Mouse (Mus musculus) C2C12 (cell line): Measurements from ENCODE around the gene Ap5s1. TPM values are rescaled to one million over a fixed set of nuclear protein-coding genes. Genes with fewer than 3 reads are reported as not detected.

Experiments used
- H3K27me3 ChIP-seq: one replicate; pipeline ENCODE4 v1.6.1; 2011; ENCODE audit not compliant: control insufficient read depth, insufficient read depth, insufficient read length
- H3K36me3 ChIP-seq: one replicate; pipeline ENCODE4 v1.6.1; 2011; ENCODE audit not compliant: control insufficient read depth, insufficient read depth
- H3K4me3 ChIP-seq: one replicate; pipeline ENCODE4 v1.5.1; 2011; ENCODE audit warnings: mild to moderate bottlenecking, control low read depth; ENCODE audit not compliant: poor library complexity, insufficient read depth, severe bottlenecking
- H3K79me2 ChIP-seq: one replicate; pipeline ENCODE4 v1.6.1; 2011; ENCODE audit not compliant: control insufficient read depth, insufficient read depth
- H3K79me3 ChIP-seq: one replicate; pipeline ENCODE4 v1.6.1; 2011; ENCODE audit warnings: low read depth, control low read depth
- H3ac ChIP-seq: one replicate; pipeline ENCODE3; 2011; ENCODE audit warnings: low read depth; ENCODE audit not compliant: control insufficient read depth, insufficient read length
- CEBPB ChIP-seq: IDR thresholded peaks from one replicate; pipeline ENCODE4 v1.6.1; 2011; ENCODE audit warnings: low read depth, mild to moderate bottlenecking, control low read depth, moderate library complexity
- CTCF ChIP-seq: IDR thresholded peaks from one replicate; pipeline ENCODE4 v1.5.1; 2011; ENCODE audit not compliant: control insufficient read depth, insufficient read depth, insufficient read length
- FOSL1 ChIP-seq: IDR thresholded peaks from one replicate; pipeline ENCODE4 v1.8.0; 2011; ENCODE audit warnings: mild to moderate bottlenecking, low read length; ENCODE audit not compliant: poor library complexity, insufficient read depth, severe bottlenecking
- MAX ChIP-seq: IDR thresholded peaks from one replicate; pipeline ENCODE4 v1.6.1; 2011; ENCODE audit warnings: mild to moderate bottlenecking, control low read depth
- MYOD1 ChIP-seq: IDR thresholded peaks from one replicate; pipeline ENCODE4 v1.6.1; 2011; ENCODE audit warnings: low read depth; ENCODE audit not compliant: control insufficient read depth, insufficient read length
- MYOG ChIP-seq: IDR thresholded peaks from one replicate; pipeline ENCODE4 v1.6.1; 2011; ENCODE audit not compliant: control insufficient read depth, insufficient read length; ENCODE audit errors: extremely low read depth
- USF1 ChIP-seq: IDR thresholded peaks from one replicate; pipeline ENCODE4 v1.6.1; 2011; ENCODE audit warnings: low read depth, mild to moderate bottlenecking, control low read depth, moderate library complexity
- long read RNA-seq, 2 experiments: library from polyadenylated mRNA; unstranded; transcript quantifications; one replicate each; pipeline ENCODE4 v2.0.0; 2019 to 2020
- polyA plus RNA-seq: library from polyadenylated mRNA; unstranded; fragments of >200 nt; fragmentation: generic; extraction: Trizol; gene quantifications from one replicate; pipeline ENCODE4 v1.2.1, GENCODE M21; 2012; ENCODE audit warnings: missing spikeins

Ap5s1 gene
- 24.1 TPM for polyA plus RNA-seq
- long read RNA-seq, experiment 1, transcript Ap5s1-203 (3 exons, 1,521 nt), result major isoform, 7 of 19 reads
- long read RNA-seq, experiment 1, transcript Ap5s1-205 (2 exons, 868 nt), result major isoform, 7 of 19 reads
- long read RNA-seq, experiment 1, partial matches to known transcripts, result 3 of 19 reads
- long read RNA-seq, experiment 1, other reads (novel, unspliced or antisense), result 2 of 19 reads
- long read RNA-seq, experiment 2, transcript Ap5s1-203 (3 exons, 1,521 nt), result major isoform, 18 of 27 reads
- long read RNA-seq, experiment 2, transcript Ap5s1-205 (2 exons, 868 nt), result minor isoform, 5 of 27 reads
- long read RNA-seq, experiment 2, partial matches to known transcripts, result 2 of 27 reads
- long read RNA-seq, experiment 2, other reads (novel, unspliced or antisense), result 2 of 27 reads

DNA sequence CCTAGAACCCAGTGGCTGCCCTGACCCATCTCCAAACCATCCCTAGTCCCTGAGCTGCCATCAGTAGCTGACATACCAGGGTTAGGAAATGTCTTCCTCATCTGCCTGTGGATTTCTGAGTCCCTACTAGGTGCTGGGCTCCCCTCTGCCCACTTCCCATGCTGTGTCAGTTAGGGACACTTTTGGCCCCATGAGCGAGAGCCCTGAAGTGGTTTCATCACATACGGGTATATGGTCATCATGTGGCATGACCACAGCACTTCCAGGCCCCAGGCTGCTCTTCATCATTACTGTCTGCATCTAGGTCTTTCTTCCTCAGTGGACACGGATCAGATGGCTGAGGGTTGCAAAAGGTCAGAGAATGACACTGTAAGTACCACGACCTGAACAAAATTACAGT lies at the start of gene Ap5s1:
Gene Ap5s1, plus strand, starts transcription at position 301 of the 400 bp plus-strand sequence.
- peaks cover under 1% of the 10 kb centered on the region for H3K79me3 ChIP-seq
- peaks cover 11% of the 10 kb centered on the region for H3K36me3 ChIP-seq
- no peak within 1 kb of the TSS for H3K4me3 ChIP-seq
- H3K27me3 ChIP-seq, result no peaks in the 10 kb centered on the region
- TF ChIP-seq MYOD1 (no peak), MYOG (no peak), CTCF (no peak), CEBPB (no peak), FOSL1 (no peak), MAX (no peak)
- peaks cover 15% of the 10 kb centered on the region for H3K79me2 ChIP-seq
- H3ac ChIP-seq, result no peak within 1 kb of the TSS

DNA sequence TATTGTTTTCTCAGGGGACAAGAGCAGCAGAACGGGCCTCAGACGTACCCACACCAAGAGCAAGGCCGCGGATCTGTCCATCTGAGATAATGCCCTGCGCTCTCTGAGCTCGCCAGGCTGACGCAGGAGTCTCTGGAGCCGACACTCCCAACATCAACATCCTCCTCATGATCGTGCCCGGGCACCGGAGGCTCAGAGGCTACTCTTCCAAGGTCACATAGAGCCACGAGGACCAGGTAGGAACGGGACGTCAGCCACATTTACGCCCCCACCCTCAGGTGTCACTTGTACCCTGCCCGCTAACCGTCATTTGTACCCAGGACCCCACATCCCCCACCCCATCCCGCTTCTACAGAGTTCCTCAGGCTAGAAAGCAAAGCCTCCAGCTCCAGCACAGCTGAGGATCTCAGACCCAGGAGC lies 47.4 kb upstream of the Ap5s1 start:
- Histone ChIP-seq H3K4me3 (peak overlapping the region; percentile 88), H3K79me3 (peaks cover 10% of the 10 kb centered on the region), H3K79me2 (peaks cover 33% of the 10 kb centered on the region)

DNA sequence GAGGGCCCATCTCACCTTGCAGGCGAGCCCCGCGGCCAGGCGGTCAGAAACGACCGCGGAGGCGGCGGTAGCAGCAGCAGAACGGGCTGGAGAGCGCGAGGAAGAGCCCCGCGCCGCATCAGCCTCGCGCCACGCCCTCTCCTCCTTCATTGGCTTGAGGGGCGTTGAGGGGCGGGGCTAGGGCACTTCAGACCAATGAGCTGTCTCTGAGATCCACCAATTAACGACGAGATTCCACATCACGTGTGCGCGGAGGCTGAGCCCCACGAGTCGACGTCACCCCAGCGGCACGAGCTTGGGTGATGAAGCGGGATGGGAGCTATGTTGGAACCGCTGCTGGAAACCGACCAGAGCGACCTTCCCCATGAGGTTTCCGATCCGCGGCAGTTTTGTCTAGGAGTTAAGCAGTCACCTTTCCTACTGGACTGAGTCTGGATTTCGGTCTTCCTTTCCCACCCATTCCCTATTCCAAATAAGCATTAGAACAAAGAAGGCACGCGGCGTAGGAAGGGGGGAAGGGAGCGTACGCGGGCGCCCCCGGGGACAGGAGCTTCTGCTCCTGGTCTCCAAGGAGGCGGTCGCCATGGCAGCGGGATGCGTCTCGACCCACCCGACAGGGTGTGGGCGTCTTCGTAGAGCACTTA lies 46.8 kb upstream of the Ap5s1 start, which contains the start of gene 1700037H04Rik:
Gene 1700037H04Rik, minus strand, starts transcription at position 144 of the 644 bp plus-strand sequence.
- Histone ChIP-seq H3K79me2 (peaks cover 33% of the 10 kb centered on the region), H3K4me3 (peak within 1 kb of the TSS; percentile 88), H3K27me3 (no peaks in the 10 kb centered on the region), H3K79me3 (peaks cover 10% of the 10 kb centered on the region), H3K36me3 (peaks cover 6% of the 10 kb centered on the region), H3ac (peak within 1 kb of the TSS; percentile 68)
- TF ChIP-seq MYOG (no peak), USF1 (peak; percentile 99), CTCF (no peak), MAX (peak; percentile 98), CEBPB (no peak), MYOD1 (no peak)

More for the DNA sequence above, 47.4 kb upstream of the Ap5s1 start:
- no peaks in the 10 kb centered on the region for H3K27me3 ChIP-seq
- peaks cover 11% of the 10 kb centered on the region for H3K36me3 ChIP-seq
- H3ac ChIP-seq, result peak overlapping the region; percentile 68
- TF ChIP-seq CEBPB, result no peak
- TF ChIP-seq CTCF, result no peak
- no peak for TF ChIP-seq MYOD1
- no peak for TF ChIP-seq MYOG
- no peak for TF ChIP-seq FOSL1
- no peak for TF ChIP-seq USF1
- no peak for TF ChIP-seq MAX

DNA sequence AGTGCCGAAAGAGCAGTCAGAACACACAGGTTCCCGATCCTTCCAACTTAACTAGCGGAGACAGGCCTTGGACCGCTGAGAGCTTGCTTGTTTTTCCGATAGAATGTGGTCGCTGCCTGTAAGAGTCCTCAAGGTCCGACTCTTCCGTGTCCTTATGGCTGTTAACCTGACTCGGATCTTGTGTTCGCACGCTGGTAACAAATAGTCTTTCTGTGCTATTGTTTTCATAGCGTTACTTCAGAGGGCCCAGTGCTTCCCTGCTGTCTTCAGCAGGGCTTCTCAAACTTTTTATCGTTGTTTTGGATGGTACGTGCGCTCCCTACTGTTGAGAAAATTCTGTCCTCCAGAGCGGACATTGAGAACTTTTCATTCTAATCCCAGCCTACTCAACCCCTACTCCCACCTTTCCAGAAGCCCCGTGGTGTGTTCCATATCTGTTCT lies 46.2 kb upstream of the Ap5s1 start:
- peak overlapping the region; percentile 41 for H3ac ChIP-seq
- peak overlapping the region; percentile 88 for H3K4me3 ChIP-seq
- H3K79me3 ChIP-seq, result peaks cover 10% of the 10 kb centered on the region
- TF ChIP-seq CEBPB (no peak), MYOD1 (no peak)
- no peaks in the 10 kb centered on the region for H3K27me3 ChIP-seq
- H3K79me2 ChIP-seq, result peaks cover 33% of the 10 kb centered on the region
- H3K36me3 ChIP-seq, result peaks cover 4% of the 10 kb centered on the region

DNA sequence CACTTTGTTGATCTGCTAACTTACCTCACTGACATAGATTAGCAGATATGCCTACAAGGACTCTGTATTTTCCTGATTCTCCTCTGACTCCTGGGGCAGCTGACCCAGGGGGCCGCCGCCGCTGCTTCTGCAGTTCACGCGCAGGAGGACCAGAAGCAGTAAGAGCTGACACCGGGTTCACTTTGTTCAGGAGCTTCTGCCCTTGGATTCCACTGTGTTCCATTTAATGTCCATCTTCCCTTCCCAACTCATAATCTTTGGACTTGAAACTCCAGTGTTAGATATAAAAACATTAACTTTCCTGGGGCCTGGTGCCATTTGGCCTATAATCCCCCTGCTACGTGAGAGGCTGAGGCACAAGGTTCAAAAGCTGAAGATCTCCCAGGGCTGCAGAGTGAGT lies 43.0 kb upstream of the Ap5s1 start:
- Histone ChIP-seq H3ac (no peak overlapping the region), H3K79me2 (peaks cover 8% of the 10 kb centered on the region), H3K79me3 (peaks cover 2% of the 10 kb centered on the region), H3K4me3 (no peak overlapping the region), H3K36me3 (no peaks in the 10 kb centered on the region), H3K27me3 (no peaks in the 10 kb centered on the region)
- no peak for TF ChIP-seq CTCF
- no peak for TF ChIP-seq CEBPB
- no peak for TF ChIP-seq MAX
- no peak for TF ChIP-seq MYOD1
- no peak for TF ChIP-seq USF1
- TF ChIP-seq FOSL1, result no peak
- no peak for TF ChIP-seq MYOG

DNA sequence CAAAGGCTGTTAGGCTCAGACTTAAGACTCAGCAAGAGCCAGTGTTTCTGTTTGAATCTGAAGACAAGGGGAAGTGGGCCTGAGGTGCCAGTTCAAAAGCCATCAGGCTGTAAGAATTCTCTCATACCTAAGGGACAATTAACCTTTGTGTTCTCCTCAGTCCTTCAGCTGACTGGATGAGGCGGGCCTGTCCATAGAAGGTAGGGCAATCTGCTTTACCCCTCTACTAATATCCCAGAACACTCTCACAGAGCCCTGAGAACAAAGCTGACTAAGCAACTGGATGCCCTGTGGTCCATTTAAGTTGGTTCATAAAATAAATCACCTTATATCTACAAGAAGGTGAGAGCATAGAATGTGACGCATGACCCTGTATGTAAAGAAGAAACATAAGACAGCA lies 40.7 kb upstream of the Ap5s1 start:
- Histone ChIP-seq H3ac (no peak overlapping the region), H3K36me3 (no peaks in the 10 kb centered on the region), H3K79me2 (no peaks in the 10 kb centered on the region), H3K79me3 (no peaks in the 10 kb centered on the region), H3K27me3 (no peaks in the 10 kb centered on the region), H3K4me3 (no peak overlapping the region)
- TF ChIP-seq USF1, result no peak
- no peak for TF ChIP-seq MAX
- no peak for TF ChIP-seq MYOG
- TF ChIP-seq CTCF, result no peak
- TF ChIP-seq FOSL1, result no peak
- TF ChIP-seq MYOD1, result no peak
